Mouse (Mus musculus): Measurements from ENCODE around the gene Gli3. TPM values are rescaled to one million over a fixed set of nuclear protein-coding genes. Genes with fewer than 3 reads are reported as not detected.

The Gli3 gene
- total and polyA plus RNA-seq, 2 experiments, result 0.15 to 0.37 TPM

DNA sequence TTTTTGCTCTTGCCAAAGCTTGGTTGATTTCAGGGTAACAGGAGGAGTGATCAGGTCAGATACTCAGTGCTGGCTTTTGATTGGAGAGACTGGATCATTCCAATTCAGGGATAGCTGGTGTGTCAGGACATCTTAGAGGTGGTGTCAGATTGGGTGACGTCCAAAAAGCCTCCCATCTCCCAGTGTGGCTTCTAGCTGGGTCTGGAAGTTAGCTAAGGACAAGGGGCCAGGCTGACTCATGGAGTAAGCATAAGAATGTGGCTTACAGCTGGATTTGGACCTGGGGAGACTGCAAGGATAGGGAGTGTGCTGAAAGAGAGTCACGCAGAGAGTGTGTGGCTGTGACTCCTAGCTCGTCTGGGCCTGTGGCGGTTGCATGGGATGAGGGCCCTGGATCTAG, 299.3 kb downstream of the Gli3 start:
- Histone ChIP-seq H3K4me1 (ENCODE audit: control insufficient read depth, insufficient read depth, low read length) (peaks cover 4% of the 10 kb centered on the region), H3K36me3 (ENCODE audit: control insufficient read depth, insufficient read depth, low read length) (no peaks in the 10 kb centered on the region), H3K27ac (replicated peaks; ENCODE audit: insufficient read depth, low read depth, low read length) (no peak overlapping the region), H3K79me2 (ENCODE audit: control insufficient read depth, insufficient read depth, low read length) (no peaks in the 10 kb centered on the region), H3K9ac (ENCODE audit: low read depth, low read length) (no peak overlapping the region), H3K27me3 (ENCODE audit: control insufficient read depth, insufficient read depth, low read length) (no peaks in the 10 kb centered on the region), H3K4me3 (ENCODE audit: insufficient read depth, low read depth, low read length) (no peak overlapping the region)
- TF ChIP-seq CTCF (IDR thresholded peaks at IDR 0.05; ENCODE audit: low read depth, low read length), result no peak
- TF ChIP-seq POLR2A (IDR thresholded peaks at IDR 0.05; ENCODE audit: extremely low read depth, insufficient read depth, low read length), result no peak
- no peak for DNase-seq (ENCODE audit: extremely low read depth, low read depth, low spot score)
- WGBS, result 83% methylated on average over 4 of the region's 4 CpGs

DNA sequence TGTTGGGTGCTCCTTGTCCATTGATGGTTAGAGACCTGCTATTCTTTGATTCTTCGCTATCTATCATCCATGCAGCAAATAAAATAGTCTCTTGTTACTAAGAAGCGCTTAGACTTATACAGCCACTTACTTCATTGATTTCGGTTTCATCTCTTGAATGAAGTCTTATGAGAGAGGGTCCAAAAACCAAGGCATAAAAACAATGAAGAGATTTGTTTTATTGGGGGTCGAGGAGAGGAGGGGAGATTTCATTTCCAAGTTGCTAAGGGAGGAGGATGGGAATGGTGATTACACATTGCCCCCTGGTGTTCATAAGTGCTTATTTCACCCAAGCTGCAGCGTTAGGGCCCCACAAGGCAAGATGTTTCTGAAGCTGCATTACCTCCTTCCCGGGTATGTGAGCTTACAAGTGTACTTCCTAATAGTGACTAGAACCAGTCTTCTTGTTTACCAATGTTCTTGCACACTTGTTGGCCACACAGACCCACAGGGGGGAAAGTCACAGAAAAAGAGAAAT, 299.9 kb downstream of the Gli3 start:
- TF ChIP-seq POLR2A (IDR thresholded peaks at IDR 0.05; ENCODE audit: extremely low read depth, insufficient read depth, low read length), result no peak
- TF ChIP-seq CTCF (IDR thresholded peaks at IDR 0.05; ENCODE audit: low read depth, low read length), result peak; percentile 38; the same call in 1 of the 2 replicates
- no peaks in the 10 kb centered on the region for H3K27me3 ChIP-seq (ENCODE audit: control insufficient read depth, insufficient read depth, low read length)
- no peak overlapping the region for H3K4me3 ChIP-seq (ENCODE audit: insufficient read depth, low read depth, low read length)
- no peaks in the 10 kb centered on the region for H3K36me3 ChIP-seq (ENCODE audit: control insufficient read depth, insufficient read depth, low read length)
- peaks cover 4% of the 10 kb centered on the region for H3K4me1 ChIP-seq (ENCODE audit: control insufficient read depth, insufficient read depth, low read length)
- H3K79me2 ChIP-seq (ENCODE audit: control insufficient read depth, insufficient read depth, low read length), result no peaks in the 10 kb centered on the region
- WGBS, result 41% methylated on average over 6 of the region's 6 CpGs
- DNase-seq (ENCODE audit: extremely low read depth, low read depth, low spot score), result peak; percentile 12
- no peak overlapping the region for H3K27ac ChIP-seq (replicated peaks; ENCODE audit: insufficient read depth, low read depth, low read length)
- H3K9ac ChIP-seq (ENCODE audit: low read depth, low read length), result no peak overlapping the region

DNA sequence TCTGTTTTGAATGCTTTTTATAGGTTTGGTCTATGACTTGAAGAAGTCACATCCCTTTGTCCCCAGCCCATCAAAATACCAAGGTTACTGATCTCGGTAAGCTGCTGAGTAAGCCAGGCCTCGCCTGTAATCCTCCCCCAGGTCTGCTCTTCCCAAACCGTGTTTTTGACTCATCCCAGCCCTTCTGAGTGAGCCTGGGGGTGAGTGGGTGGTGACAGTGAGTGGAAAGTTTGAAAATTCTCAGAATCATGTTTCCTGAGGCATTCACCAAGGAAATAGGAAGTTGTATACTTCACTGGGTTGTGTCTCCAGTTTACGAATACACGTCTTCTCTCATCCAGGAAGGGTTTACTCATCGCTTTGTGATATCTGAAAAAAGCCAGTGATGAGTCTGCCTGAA, 314.6 kb downstream of the Gli3 start:
- Histone ChIP-seq H3K27me3 (ENCODE audit: control insufficient read depth, insufficient read depth, low read length) (no peaks in the 10 kb centered on the region), H3K4me3 (ENCODE audit: insufficient read depth, low read depth, low read length) (no peak overlapping the region), H3K79me2 (ENCODE audit: control insufficient read depth, insufficient read depth, low read length) (no peaks in the 10 kb centered on the region), H3K36me3 (ENCODE audit: control insufficient read depth, insufficient read depth, low read length) (no peaks in the 10 kb centered on the region), H3K9ac (ENCODE audit: low read depth, low read length) (no peak overlapping the region), H3K4me1 (ENCODE audit: control insufficient read depth, insufficient read depth, low read length) (no peaks in the 10 kb centered on the region), H3K27ac (replicated peaks; ENCODE audit: insufficient read depth, low read depth, low read length) (no peak overlapping the region)
- TF ChIP-seq CTCF (IDR thresholded peaks at IDR 0.05; ENCODE audit: low read depth, low read length) (no peak), POLR2A (IDR thresholded peaks at IDR 0.05; ENCODE audit: extremely low read depth, insufficient read depth, low read length) (no peak)
- DNase-seq (ENCODE audit: extremely low read depth, low read depth, low spot score), result no peak
- 77% methylated on average over 6 of the region's 6 CpGs for WGBS
